Mouse (Mus musculus) cerebellum, adult 11 months (tissue): Measurements from ENCODE around the gene Gm21293.
"Not testable (repeated sequence)": the region's sequence is repeated elsewhere in the genome, so short reads cannot be mapped to it uniquely, and the experiment has no call there.

ENCODE experiments used
- DNase-seq: peaks from one replicate; pipeline ENCODE4 v3.0.0; 2022

The Gm21293 gene

GRCm38 (mm10) chr10:104142687-104143086 lies at the start of gene Gm21293:
TSS of gene Gm21293 (plus strand) at chr10:104142987.
- not testable (repeated sequence) for DNase-seq

GRCm38 (mm10) chr10:104110044-104110443 lies 32.7 kb upstream of the Gm21293 start:
- no peak for DNase-seq

- DNase-seq = no peak
Observed at GRCm38 (mm10) chr10:104118312-104118711, 24.5 kb upstream of the Gm21293 start.

- not testable (repeated sequence) for DNase-seq
Observed at GRCm38 (mm10) chr10:104151197-104151596, 8.4 kb downstream of the Gm21293 start, which contains the start of gene Gm6763. TSS of gene Gm6763 (plus strand) at chr10:104151497.

GRCm38 (mm10) chr10:104159706-104160105 lies 16.9 kb downstream of the Gm21293 start, which contains the start of gene Gm8764:
TSS of gene Gm8764 (plus strand) at chr10:104160006.
- not testable (repeated sequence) for DNase-seq

- DNase-seq = not testable (repeated sequence)
Observed at GRCm38 (mm10) chr10:104168215-104168614, 25.4 kb downstream of the Gm21293 start, which contains the start of gene Gm21304. TSS of gene Gm21304 (plus strand) at chr10:104168515.

- DNase-seq = not testable (repeated sequence)
Observed at GRCm38 (mm10) chr10:104176724-104177123, 33.9 kb downstream of the Gm21293 start, which contains the start of gene Gm21312. TSS of gene Gm21312 (plus strand) at chr10:104177024.

GRCm38 (mm10) chr10:104185233-104185632 lies 42.4 kb downstream of the Gm21293 start, which contains the start of gene Gm20765:
TSS of gene Gm20765 (plus strand) at chr10:104185533.
- not testable (repeated sequence) for DNase-seq

GRCm38 (mm10) chr10:104193742-104194141 lies 51.0 kb downstream of the Gm21293 start, which contains the start of gene Gm4340:
TSS of gene Gm4340 (plus strand) at chr10:104194042.
- not testable (repeated sequence) for DNase-seq
